Mouse (Mus musculus): ENCODE measurements around the gene Lcn2. TPM values are rescaled to one million over a fixed set of nuclear protein-coding genes. Genes with fewer than 3 reads are reported as not detected.

The Lcn2 gene
- polyA plus RNA-seq, 1 experiment: 1.0 TPM

- peak within 1 kb of the TSS; percentile 100 for H3K27ac ChIP-seq (ENCODE audit: insufficient read depth, low read length)
- peaks cover 23% of the 10 kb centered on the region for H3K4me1 ChIP-seq (ENCODE audit: control insufficient read depth, insufficient read depth, low read length)
- 2% methylated on average over 43 of the region's 52 CpGs for WGBS
- TF ChIP-seq POLR2A (IDR thresholded peaks at IDR 0.05; ENCODE audit: borderline replicate concordance, insufficient read depth, low read length) (0 out of 2 replicates have a peak, but pooled peaks have one; percentile 51), CTCF (IDR thresholded peaks at IDR 0.05; ENCODE audit: borderline replicate concordance, insufficient read depth, low read depth, low read length) (no peak)
- peak within 1 kb of the TSS; percentile 99 for H3K4me3 ChIP-seq (replicated peaks; ENCODE audit: insufficient read depth, low read depth, low read length)
- peak; percentile 81 to 83 for DNase-seq
- no peaks in the 10 kb centered on the region for H3K27me3 ChIP-seq (ENCODE audit: control insufficient read depth, insufficient read depth, low read length)
Measured at GRCm38 (mm10) chr2:32352151-32353006, 35.7 kb downstream of the Lcn2 start, which contains the start of gene Ciz1. Gene Ciz1 (plus strand): TSS chr2:32352327.

GRCm38 (mm10) chr2:32351471-32351961, 36.5 kb downstream of the Lcn2 start:
- H3K4me1 ChIP-seq (ENCODE audit: control insufficient read depth, insufficient read depth, low read length): peaks cover 31% of the 10 kb centered on the region
- H3K4me3 ChIP-seq (replicated peaks; ENCODE audit: insufficient read depth, low read depth, low read length): peak overlapping the region; percentile 99
- H3K27me3 ChIP-seq (ENCODE audit: control insufficient read depth, insufficient read depth, low read length): no peaks in the 10 kb centered on the region
- peak overlapping the region; percentile 100 for H3K27ac ChIP-seq (ENCODE audit: insufficient read depth, low read length)
- TF ChIP-seq CTCF (IDR thresholded peaks at IDR 0.05; ENCODE audit: borderline replicate concordance, insufficient read depth, low read depth, low read length) (no peak), POLR2A (IDR thresholded peaks at IDR 0.05; ENCODE audit: borderline replicate concordance, insufficient read depth, low read length) (0 out of 2 replicates have a peak, but pooled peaks have one; percentile 6)
- WGBS: 21% methylated on average over 9 of the region's 9 CpGs
- peak; percentile 75 to 76 for DNase-seq

GRCm38 (mm10) chr2:32350471-32351051, 37.5 kb downstream of the Lcn2 start:
- Histone ChIP-seq H3K27me3 (ENCODE audit: control insufficient read depth, insufficient read depth, low read length) (no peaks in the 10 kb centered on the region), H3K27ac (ENCODE audit: insufficient read depth, low read length) (peak overlapping the region; percentile 100), H3K4me3 (replicated peaks; ENCODE audit: insufficient read depth, low read depth, low read length) (peak overlapping the region; percentile 99), H3K4me1 (ENCODE audit: control insufficient read depth, insufficient read depth, low read length) (peaks cover 36% of the 10 kb centered on the region)
- DNase-seq: peak; percentile 73 to 76
- WGBS: 5% methylated on average over 13 of the region's 13 CpGs
- TF ChIP-seq CTCF (IDR thresholded peaks at IDR 0.05; ENCODE audit: borderline replicate concordance, insufficient read depth, low read depth, low read length): no peak
- TF ChIP-seq POLR2A (IDR thresholded peaks at IDR 0.05; ENCODE audit: borderline replicate concordance, insufficient read depth, low read length): peak; percentile 29; the same call in 1 of the 2 replicates

- TF ChIP-seq POLR2A (IDR thresholded peaks at IDR 0.05; ENCODE audit: borderline replicate concordance, insufficient read depth, low read length) (0 out of 2 replicates have a peak, but pooled peaks have one; percentile 18), CTCF (IDR thresholded peaks at IDR 0.05; ENCODE audit: borderline replicate concordance, insufficient read depth, low read depth, low read length) (no peak)
- H3K27ac ChIP-seq (ENCODE audit: insufficient read depth, low read length): peak overlapping the region; percentile 100
- peaks cover 40% of the 10 kb centered on the region for H3K4me1 ChIP-seq (ENCODE audit: control insufficient read depth, insufficient read depth, low read length)
- 11% methylated on average over 8 of the region's 8 CpGs for WGBS
- no peaks in the 10 kb centered on the region for H3K27me3 ChIP-seq (ENCODE audit: control insufficient read depth, insufficient read depth, low read length)
- H3K4me3 ChIP-seq (replicated peaks; ENCODE audit: insufficient read depth, low read depth, low read length): peak overlapping the region; percentile 99
- peak; percentile 56 to 71 for DNase-seq
Measured at GRCm38 (mm10) chr2:32349625-32350255, 38.3 kb downstream of the Lcn2 start.

GRCm38 (mm10) chr2:32348311-32348710, 39.7 kb downstream of the Lcn2 start:
- H3K27me3 ChIP-seq (ENCODE audit: control insufficient read depth, insufficient read depth, low read length): no peaks in the 10 kb centered on the region
- H3K4me1 ChIP-seq (ENCODE audit: control insufficient read depth, insufficient read depth, low read length): peaks cover 53% of the 10 kb centered on the region
- DNase-seq: peak; percentile 79 to 83
- 16% methylated on average over 11 of the region's 11 CpGs for WGBS
- peak overlapping the region; percentile 100 for H3K27ac ChIP-seq (ENCODE audit: insufficient read depth, low read length)
- peak overlapping the region; percentile 99 for H3K4me3 ChIP-seq (replicated peaks; ENCODE audit: insufficient read depth, low read depth, low read length)
- TF ChIP-seq CTCF (IDR thresholded peaks at IDR 0.05; ENCODE audit: borderline replicate concordance, insufficient read depth, low read depth, low read length): 0 out of 2 replicates have a peak, but pooled peaks have one; percentile 1
- 0 out of 2 replicates have a peak, but pooled peaks have one; percentile 30 for TF ChIP-seq POLR2A (IDR thresholded peaks at IDR 0.05; ENCODE audit: borderline replicate concordance, insufficient read depth, low read length)

GRCm38 (mm10) chr2:32347019-32347418, 41.0 kb downstream of the Lcn2 start:
- Histone ChIP-seq H3K4me1 (ENCODE audit: control insufficient read depth, insufficient read depth, low read length) (peaks cover 64% of the 10 kb centered on the region), H3K27ac (ENCODE audit: insufficient read depth, low read length) (peak overlapping the region; percentile 100), H3K4me3 (replicated peaks; ENCODE audit: insufficient read depth, low read depth, low read length) (no peak overlapping the region), H3K27me3 (ENCODE audit: control insufficient read depth, insufficient read depth, low read length) (no peaks in the 10 kb centered on the region)
- TF ChIP-seq CTCF (IDR thresholded peaks at IDR 0.05; ENCODE audit: borderline replicate concordance, insufficient read depth, low read depth, low read length): no peak
- no peak for TF ChIP-seq POLR2A (IDR thresholded peaks at IDR 0.05; ENCODE audit: borderline replicate concordance, insufficient read depth, low read length)
- 25% methylated on average over 6 of the region's 6 CpGs for WGBS
- DNase-seq: peak in 1 of 2 experiments; percentile 61

Measured in cerebellum, adult 2 months (tissue).